Mouse (Mus musculus) c-Kit-positive CD71-negative TER-119-negative erythroid progenitor cells, embryonic 14.5 days (primary cell): Measurements from ENCODE around the gene Rflna.

Source experiments
- DNase-seq: peaks from one replicate; pipeline ENCODE4 v3.0.0-alpha.2; 2013; ENCODE audit warnings: low read depth

The Rflna gene

GRCm38 (mm10) chr5:125053661-125054060 lies 50.6 kb downstream of the Rflna start:
- no peak for DNase-seq

- no peak for DNase-seq
These were observed 52.9 kb downstream of the Rflna start for GRCm38 (mm10) chr5:125055901-125056300.

- DNase-seq, result no peak
These were observed 53.3 kb downstream of the Rflna start for GRCm38 (mm10) chr5:125056331-125056695.

- no peak for DNase-seq
These were observed 53.9 kb downstream of the Rflna start for GRCm38 (mm10) chr5:125056696-125057554.

- no peak for DNase-seq
These were observed 54.7 kb downstream of the Rflna start for GRCm38 (mm10) chr5:125057555-125058266.

- no peak for DNase-seq
These were observed 55.2 kb downstream of the Rflna start for GRCm38 (mm10) chr5:125058267-125058668.
